Mouse (Mus musculus) heart, embryonic 10.5 days (tissue): ENCODE data around the gene Mtmr11. TPM values are rescaled to one million over a fixed set of nuclear protein-coding genes. Genes with fewer than 3 reads are reported as not detected.

Experiments used
- DNase-seq: peaks from one replicate; pipeline ENCODE4 v3.0.0-alpha.2; 2017; ENCODE audit warnings: low spot score
- H3K27ac ChIP-seq: fragments of 300-500 bp; sonication (generic); 2 replicates; pipeline ENCODE4 v1.5.1; 2016; ENCODE audit warnings: mild to moderate bottlenecking
- H3K27me3 ChIP-seq: fragments of 300-500 bp; sonication (generic); 2 replicates; pipeline ENCODE4 v1.6.1; 2016; ENCODE audit warnings: mild to moderate bottlenecking; ENCODE audit not compliant: poor library complexity, insufficient read depth, severe bottlenecking
- H3K36me3 ChIP-seq: fragments of 300-500 bp; sonication (generic); 2 replicates; pipeline ENCODE4 v1.6.1; 2016; ENCODE audit warnings: mild to moderate bottlenecking, moderate library complexity
- H3K4me1 ChIP-seq: fragments of 300-500 bp; sonication (generic); 2 replicates; pipeline ENCODE4 v1.6.1; 2016; ENCODE audit warnings: mild to moderate bottlenecking
- H3K4me3 ChIP-seq: fragments of 300-500 bp; sonication (generic); 2 replicates; pipeline ENCODE4 v1.5.1; 2016; ENCODE audit warnings: mild to moderate bottlenecking, moderate library complexity
- H3K9me3 ChIP-seq: fragments of 300-500 bp; sonication (generic); 2 replicates; pipeline ENCODE4 v1.6.1; 2016; ENCODE audit warnings: mild to moderate bottlenecking, moderate library complexity
- WGBS: fragments of 180-500 bp; shearing (Covaris S2); methylation state at CpG from one replicate; pipeline ENCODE4 v1.1.7; 2016; 5-methylcytosine and 5-hydroxymethylcytosine counted together
- polyA plus RNA-seq: library from polyadenylated mRNA; unstranded; fragments of >200 nt; fragmentation: Nextera tagmentation; extraction: Ambion mirVana; gene quantifications from 2 replicates; pipeline ENCODE4 v1.2.1, GENCODE M21; 2016

The Mtmr11 gene
- 6.0 and 10.5 TPM in 2 replicates for polyA plus RNA-seq

DNA sequence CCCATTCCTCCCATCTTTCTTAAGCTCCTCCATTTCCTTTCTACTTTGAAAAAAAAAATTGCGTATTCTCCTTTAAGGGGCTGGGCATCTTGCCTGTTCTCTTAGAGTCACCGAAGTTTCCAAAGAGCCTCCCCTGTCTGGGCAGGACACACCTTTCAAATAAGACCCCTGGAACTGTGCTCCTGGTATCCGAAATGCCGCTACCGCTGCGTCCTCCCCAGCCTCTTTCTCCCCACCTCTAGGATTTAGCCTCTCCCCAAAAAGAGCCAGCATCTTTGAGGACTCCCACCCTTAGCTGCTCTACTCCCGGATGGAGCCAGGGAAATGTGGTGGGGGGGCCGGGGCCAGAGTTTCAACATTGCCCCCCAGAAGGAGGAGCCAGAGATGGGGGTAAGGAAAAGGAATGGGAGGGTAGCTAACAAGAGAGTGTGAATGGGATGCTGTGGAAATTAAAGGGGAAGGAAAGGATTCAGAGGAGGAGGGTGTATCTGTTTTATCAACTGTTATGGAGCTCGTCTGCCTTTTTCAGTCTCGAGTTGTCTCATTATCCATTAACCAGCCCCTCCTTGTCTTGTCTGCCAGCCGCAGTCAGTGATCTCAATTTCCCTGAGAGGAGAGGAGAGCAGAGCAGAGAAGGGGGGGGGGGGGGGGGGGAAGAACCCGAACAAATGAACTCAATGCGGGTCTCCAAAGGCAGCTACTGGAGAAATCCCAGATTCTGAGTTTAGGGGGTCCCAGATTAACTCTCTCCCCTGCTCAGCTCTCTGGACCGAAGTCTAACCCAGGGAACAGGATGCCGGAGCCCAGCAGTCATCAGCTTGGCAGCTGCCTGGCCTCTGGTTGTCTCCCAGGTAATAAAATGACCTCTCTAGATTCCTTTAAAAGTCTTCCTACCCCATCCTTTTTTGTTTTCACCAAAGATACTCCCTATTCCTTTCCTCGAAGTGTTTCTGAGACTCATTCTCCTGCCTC is at the start of gene Mtmr11:
TSS of gene Mtmr11 (plus strand) at position 136 of the 972 bp plus-strand sequence.
- Histone ChIP-seq H3K27ac (peak within 1 kb of the TSS; percentile 81), H3K27me3 (no peaks in the 10 kb centered on the region), H3K4me3 (peak within 1 kb of the TSS; percentile 60), H3K4me1 (peaks cover 30% of the 10 kb centered on the region), H3K36me3 (no peaks in the 10 kb centered on the region; the same call in 1 of the 2 replicates), H3K9me3 (no peaks in the 10 kb centered on the region)
- 9% methylated on average over 16 of the region's 16 CpGs for whole genome bisulfite sequencing
- DNase-seq, result no peak

DNA sequence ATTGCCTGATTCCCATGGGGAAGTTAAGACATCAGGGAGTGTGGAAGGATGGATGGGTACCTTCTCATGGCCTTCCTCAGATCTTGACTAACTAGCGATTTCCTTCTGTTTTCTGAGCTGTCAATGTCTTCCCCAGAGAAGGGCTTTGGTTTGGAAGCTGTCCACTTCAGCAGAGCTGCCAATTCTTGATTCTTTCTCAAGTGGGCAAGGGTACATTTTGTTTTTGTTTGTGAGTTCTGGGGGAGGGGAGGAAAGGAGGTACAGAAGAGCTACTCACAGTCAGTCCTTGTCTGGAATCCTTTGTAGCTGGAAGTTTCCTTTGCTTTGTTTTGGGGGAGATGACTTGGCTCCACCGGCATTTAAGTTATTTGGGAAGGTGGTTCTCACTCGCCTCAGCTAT is 48.6 kb upstream of the Mtmr11 start:
- H3K4me3 ChIP-seq, result no peak overlapping the region
- no peak for DNase-seq
- H3K36me3 ChIP-seq, result peaks cover 5% of the 10 kb centered on the region; the same call in 1 of the 2 replicates
- no peak overlapping the region for H3K27ac ChIP-seq
- H3K9me3 ChIP-seq, result no peaks in the 10 kb centered on the region
- H3K27me3 ChIP-seq, result no peaks in the 10 kb centered on the region
- 38% methylated on average over 3 of the region's 3 CpGs for WGBS
- peaks cover 9% of the 10 kb centered on the region; the same call in 1 of the 2 replicates for H3K4me1 ChIP-seq

DNA sequence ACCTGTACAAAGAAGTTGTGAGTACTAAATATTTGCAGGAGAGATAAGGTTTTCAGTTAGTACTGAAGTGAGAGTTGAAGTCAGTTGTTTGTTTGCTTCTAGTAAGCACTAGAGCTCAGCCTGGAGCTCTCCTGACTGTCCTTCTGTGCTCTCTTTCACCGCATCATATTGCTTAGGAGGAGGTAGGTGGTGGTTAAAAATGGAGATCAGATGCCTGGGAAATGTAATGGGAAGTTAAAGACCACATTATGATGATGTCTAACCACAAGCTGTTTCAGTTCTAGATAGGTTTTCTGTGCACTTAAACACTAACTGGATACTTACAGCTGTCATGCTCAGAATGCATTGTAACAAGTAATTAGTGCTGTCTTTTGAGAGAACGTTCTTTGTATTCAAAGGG is 43.7 kb upstream of the Mtmr11 start:
- no peaks in the 10 kb centered on the region for H3K36me3 ChIP-seq
- no peak for DNase-seq
- no peak overlapping the region for H3K4me3 ChIP-seq
- no peaks in the 10 kb centered on the region for H3K27me3 ChIP-seq
- H3K9me3 ChIP-seq, result no peaks in the 10 kb centered on the region
- WGBS, result 85% methylated on average over 2 of the region's 2 CpGs
- no peak overlapping the region for H3K27ac ChIP-seq
- H3K4me1 ChIP-seq, result peaks cover 7% of the 10 kb centered on the region; the same call in 1 of the 2 replicates

DNA sequence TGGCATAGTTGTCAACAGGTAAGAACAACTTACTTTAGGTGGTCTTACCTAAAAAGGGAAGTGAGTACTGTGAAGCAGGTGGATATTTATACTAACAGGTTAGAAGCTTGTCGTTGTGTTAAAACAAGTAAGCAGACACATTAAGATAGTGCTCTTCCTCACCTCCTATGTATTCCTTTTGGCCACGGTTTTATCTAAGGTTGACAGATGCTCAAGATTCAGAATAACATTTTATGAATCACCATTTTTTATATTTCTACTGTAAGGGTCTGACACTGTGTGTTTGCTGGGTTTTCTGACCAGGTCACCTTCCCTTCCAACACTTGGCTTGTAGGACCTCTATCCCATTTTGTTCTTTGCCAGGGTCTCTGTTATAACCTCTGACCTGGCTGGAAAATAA is 43.1 kb upstream of the Mtmr11 start:
- DNase-seq, result no peak
- Histone ChIP-seq H3K9me3 (no peaks in the 10 kb centered on the region), H3K4me1 (0 out of 2 replicates have a peak, but pooled peaks cover 4% of the 10 kb centered on the region), H3K27ac (no peak overlapping the region), H3K4me3 (no peak overlapping the region), H3K27me3 (no peaks in the 10 kb centered on the region), H3K36me3 (no peaks in the 10 kb centered on the region)
- 83% methylated on average over 2 of the region's 2 CpGs for WGBS

DNA sequence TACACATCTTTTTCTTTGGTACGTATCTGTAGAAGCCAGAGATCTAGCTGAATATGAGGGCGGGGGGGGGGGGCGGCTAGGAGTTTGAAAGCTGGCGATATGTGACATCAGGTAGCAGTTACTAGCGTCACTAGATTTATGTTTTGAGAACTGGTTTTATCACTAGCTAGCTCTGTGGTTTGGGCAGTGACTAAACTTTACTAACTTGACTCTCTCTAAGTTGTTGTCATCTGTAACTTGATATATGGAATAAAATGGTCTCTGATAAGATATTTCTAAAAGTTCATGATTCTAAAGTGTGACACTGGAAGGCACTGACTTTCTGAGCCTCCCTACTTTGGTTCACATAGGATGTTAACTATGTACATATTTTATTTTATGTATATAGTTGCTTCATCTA is 37.6 kb upstream of the Mtmr11 start:
- Histone ChIP-seq H3K36me3 (no peaks in the 10 kb centered on the region), H3K9me3 (no peaks in the 10 kb centered on the region), H3K27me3 (no peaks in the 10 kb centered on the region), H3K4me3 (no peak overlapping the region), H3K27ac (no peak overlapping the region), H3K4me1 (peaks cover 16% of the 10 kb centered on the region)
- 90% methylated on average over 5 of the region's 5 CpGs for WGBS
- no peak for DNase-seq

DNA sequence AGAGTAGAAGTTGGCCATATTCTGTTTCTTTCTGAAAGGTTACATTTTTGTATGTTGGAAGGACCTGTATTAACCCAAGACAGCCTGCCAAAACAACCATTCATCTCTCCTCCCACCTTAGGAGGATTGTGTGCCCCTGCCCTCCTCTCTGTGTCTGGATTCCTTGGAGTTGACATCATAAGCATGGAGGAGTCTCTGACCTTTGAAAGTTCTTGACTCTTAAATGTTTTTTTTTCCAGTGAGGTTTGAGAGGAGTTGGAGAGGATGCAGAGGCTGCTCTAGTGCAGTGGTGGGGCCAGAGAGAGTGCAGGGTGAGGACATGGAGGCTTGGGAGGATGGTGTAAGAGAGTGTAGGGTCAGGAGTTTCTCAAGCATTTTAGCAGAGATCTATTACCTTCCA is 33.7 kb upstream of the Mtmr11 start:
- no peak for DNase-seq
- Histone ChIP-seq H3K36me3 (no peaks in the 10 kb centered on the region), H3K4me3 (no peak overlapping the region), H3K4me1 (peaks cover 24% of the 10 kb centered on the region), H3K27me3 (no peaks in the 10 kb centered on the region), H3K9me3 (no peaks in the 10 kb centered on the region), H3K27ac (no peak overlapping the region; the same call in 1 of the 2 replicates)

DNA sequence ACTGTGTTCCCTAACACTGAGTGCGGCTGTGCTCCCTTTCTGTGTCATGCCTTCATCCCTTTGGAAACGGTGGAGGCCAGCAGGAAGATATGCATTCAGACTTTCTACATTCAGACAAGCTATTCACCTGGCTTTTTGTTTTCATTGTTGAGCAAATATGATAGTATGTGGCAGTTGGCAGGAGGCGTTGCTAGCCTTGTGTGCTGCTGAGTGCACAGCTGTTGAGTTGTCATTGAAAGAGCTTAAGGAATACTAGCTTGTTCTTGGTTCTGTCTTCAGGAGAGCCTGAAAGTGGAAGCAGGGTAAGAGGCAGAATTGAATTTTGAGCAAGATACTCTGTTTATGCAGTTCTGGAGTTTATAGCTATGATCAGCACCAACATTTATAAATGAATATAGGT is 29.3 kb upstream of the Mtmr11 start:
- Histone ChIP-seq H3K9me3 (no peaks in the 10 kb centered on the region), H3K4me1 (peaks cover 30% of the 10 kb centered on the region), H3K36me3 (peaks cover 5% of the 10 kb centered on the region; the same call in 1 of the 2 replicates), H3K27ac (no peak overlapping the region), H3K4me3 (no peak overlapping the region), H3K27me3 (no peaks in the 10 kb centered on the region)
- 89% methylated on average over 3 of the region's 3 CpGs for WGBS
- DNase-seq, result no peak

DNA sequence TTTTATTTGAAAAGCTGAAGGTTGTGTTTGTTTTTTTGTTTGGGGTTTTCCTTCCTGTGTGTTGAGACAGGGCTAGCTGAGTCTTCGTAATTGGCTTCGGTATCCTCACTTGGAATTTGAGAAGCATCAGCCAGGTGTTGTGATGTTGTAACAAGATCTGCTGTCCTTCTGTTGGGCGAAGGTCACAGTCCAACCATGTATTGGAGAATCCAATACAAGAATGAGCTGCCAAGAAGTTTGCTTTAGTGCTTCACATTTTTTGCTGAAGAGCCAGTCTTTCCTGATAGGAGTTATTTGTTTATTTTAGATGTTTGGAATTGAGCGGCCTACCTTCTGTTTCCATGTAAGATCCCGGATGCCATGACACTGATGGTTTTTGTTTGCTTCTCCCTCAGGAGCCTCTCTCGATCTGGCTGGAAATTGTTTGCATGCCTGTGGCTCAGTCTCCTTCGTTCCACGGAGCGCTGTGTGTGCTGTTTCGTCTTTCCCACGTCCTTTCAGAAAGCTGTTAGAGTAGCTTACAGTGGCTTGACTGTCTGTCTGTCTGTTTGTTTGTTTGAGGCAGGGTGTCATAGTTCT is 28.4 kb upstream of the Mtmr11 start:
- peaks cover 11% of the 10 kb centered on the region; the same call in 1 of the 2 replicates for H3K36me3 ChIP-seq
- H3K9me3 ChIP-seq, result no peaks in the 10 kb centered on the region
- no peak for DNase-seq
- peaks cover 22% of the 10 kb centered on the region for H3K4me1 ChIP-seq
- WGBS, result 58% methylated on average over 11 of the region's 11 CpGs
- no peaks in the 10 kb centered on the region for H3K27me3 ChIP-seq
- H3K4me3 ChIP-seq, result no peak overlapping the region
- H3K27ac ChIP-seq, result no peak overlapping the region

DNA sequence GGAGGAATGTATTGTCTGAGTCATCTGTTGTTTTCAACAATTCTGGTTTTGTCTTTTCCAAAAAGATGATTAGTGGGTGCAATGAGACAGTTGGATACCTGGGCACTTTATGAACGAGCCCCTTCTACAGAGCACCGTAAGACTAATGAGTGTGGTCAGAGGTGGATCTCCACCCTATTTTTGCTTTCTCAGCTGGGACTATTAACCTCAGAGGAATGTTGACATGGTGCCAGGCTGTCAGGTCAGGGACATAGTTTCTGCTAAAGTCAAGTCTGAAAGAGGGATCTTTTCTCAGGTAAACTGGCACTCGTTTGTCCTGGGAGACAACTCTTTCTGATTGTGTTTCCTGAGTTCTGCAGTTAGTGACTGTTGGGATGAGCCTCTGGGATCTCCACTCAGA is 26.8 kb upstream of the Mtmr11 start:
- DNase-seq, result no peak
- H3K4me3 ChIP-seq, result no peak overlapping the region
- 82% methylated on average over 3 of the region's 3 CpGs for WGBS
- H3K36me3 ChIP-seq, result peaks cover 19% of the 10 kb centered on the region; the same call in 1 of the 2 replicates
- no peak overlapping the region for H3K27ac ChIP-seq
- H3K4me1 ChIP-seq, result peaks cover 7% of the 10 kb centered on the region
- no peaks in the 10 kb centered on the region for H3K9me3 ChIP-seq
- H3K27me3 ChIP-seq, result no peaks in the 10 kb centered on the region

DNA sequence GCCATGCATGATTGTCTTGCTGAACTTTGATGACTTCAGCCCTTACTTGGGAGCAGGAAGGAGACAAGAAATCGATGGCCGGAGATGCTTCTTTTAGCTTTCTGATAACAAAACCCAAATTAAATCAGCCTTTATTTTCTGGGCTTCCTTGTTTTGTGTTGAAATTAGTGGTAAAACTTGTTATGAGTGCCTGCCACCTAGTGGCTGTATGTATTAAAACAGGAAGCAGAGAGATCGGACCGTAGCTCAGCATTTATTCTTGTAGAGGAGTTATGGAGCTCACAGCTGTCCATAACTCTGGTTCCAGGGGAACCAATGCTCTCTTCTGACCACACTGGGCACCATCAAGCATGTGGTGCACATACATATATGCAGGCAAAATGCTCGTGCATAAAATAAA is 13.9 kb upstream of the Mtmr11 start:
- no peaks in the 10 kb centered on the region for H3K4me1 ChIP-seq
- no peak overlapping the region for H3K4me3 ChIP-seq
- DNase-seq, result no peak
- H3K27ac ChIP-seq, result no peak overlapping the region
- WGBS, result 17% methylated on average over 5 of the region's 5 CpGs
- peaks cover 56% of the 10 kb centered on the region for H3K36me3 ChIP-seq
- no peaks in the 10 kb centered on the region for H3K27me3 ChIP-seq
- H3K9me3 ChIP-seq, result no peaks in the 10 kb centered on the region

DNA sequence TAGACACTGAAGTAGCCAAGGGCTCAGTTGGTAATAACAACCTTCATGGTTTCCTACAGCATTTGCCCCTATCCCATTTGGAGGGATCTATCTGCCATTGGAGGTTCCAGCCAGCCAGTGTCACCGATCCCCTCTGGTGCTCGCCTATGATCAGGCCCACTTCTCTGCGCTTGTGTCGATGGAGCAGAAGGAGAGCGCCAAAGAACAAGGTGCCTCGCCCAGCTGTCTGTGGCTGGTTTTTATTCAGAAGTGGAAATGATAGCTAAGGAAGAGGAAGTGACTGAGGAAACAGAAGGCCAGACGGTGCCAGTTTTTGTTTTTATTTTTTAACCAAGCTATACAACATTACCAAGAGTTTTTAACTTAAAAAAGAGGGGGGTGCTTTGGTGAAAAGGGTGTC is 10.0 kb upstream of the Mtmr11 start:
- no peak overlapping the region for H3K27ac ChIP-seq
- H3K4me1 ChIP-seq, result no peaks in the 10 kb centered on the region
- DNase-seq, result no peak
- no peaks in the 10 kb centered on the region for H3K9me3 ChIP-seq
- no peaks in the 10 kb centered on the region for H3K27me3 ChIP-seq
- no peak overlapping the region for H3K4me3 ChIP-seq
- 84% methylated on average over 7 of the region's 7 CpGs for WGBS
- H3K36me3 ChIP-seq, result peaks cover 62% of the 10 kb centered on the region

DNA sequence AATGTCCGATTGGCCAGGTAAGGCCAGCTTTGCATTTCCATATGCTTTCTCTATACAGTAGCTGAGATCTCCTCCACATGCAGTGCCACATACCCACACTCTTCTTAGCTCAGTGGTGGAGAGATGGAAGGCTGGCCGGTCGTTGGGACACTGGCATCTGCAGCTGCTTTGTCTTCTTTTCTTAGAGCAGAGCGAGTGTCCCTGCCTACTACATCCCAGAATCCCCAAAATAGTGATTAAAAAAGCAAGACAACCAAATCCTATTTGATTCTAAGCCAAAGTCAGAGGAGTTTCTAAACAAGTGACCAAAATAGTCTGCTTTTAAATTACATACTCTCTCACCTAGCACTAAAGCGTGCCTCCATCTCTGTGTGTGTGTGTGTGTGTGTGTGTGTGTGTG is 9.2 kb upstream of the Mtmr11 start:
- WGBS, result 89% methylated on average over 5 of the region's 5 CpGs
- Histone ChIP-seq H3K36me3 (peaks cover 59% of the 10 kb centered on the region), H3K4me1 (no peaks in the 10 kb centered on the region), H3K4me3 (no peak overlapping the region), H3K27me3 (no peaks in the 10 kb centered on the region), H3K9me3 (no peaks in the 10 kb centered on the region), H3K27ac (no peak overlapping the region)
- no peak for DNase-seq

DNA sequence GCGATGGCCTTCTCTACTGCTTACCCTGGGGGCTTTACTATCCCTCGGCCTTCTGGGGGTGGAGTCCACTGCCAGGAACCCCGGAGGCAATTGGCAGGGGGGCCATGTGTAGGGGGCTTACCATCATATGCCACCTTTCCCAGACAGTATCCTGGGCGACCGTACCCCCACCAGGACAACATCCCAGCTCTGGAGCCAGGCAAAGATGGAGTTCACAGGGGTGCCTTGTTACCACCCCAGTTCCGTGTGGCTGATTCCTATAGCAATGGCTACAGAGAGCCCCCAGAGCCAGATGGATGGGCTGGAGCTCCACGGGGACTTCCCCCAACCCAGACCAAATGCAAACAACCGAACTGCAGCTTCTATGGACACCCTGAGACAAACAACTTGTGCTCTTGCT is 6.3 kb upstream of the Mtmr11 start:
- no peaks in the 10 kb centered on the region for H3K9me3 ChIP-seq
- no peak overlapping the region for H3K4me3 ChIP-seq
- WGBS, result 81% methylated on average over 8 of the region's 8 CpGs
- peaks cover 56% of the 10 kb centered on the region for H3K36me3 ChIP-seq
- no peaks in the 10 kb centered on the region for H3K27me3 ChIP-seq
- H3K4me1 ChIP-seq, result peaks cover 9% of the 10 kb centered on the region
- no peak overlapping the region for H3K27ac ChIP-seq
- DNase-seq, result no peak
